ENCODE assay signal across 8 mouse cellular contexts in the genomic region with DNA sequence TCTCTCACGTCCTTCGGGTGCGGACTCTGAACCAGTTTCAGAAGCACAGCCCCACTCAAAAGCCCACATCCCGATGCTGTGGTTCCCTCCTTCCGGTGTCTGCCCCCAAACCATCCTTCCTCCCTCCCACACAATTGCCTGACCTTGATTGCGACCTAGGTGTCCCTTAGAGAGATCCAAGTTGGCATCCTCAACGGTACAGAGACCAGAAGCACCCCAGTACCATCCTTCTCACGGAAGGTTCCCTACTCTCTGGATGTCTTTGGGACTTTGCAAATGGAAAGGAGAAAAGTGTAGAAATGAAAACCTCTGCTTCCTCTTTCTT. TPM values are rescaled to one million over a fixed set of nuclear protein-coding genes. Genes with fewer than 3 reads are reported as not detected.
DNase-seq lines count a peak whose midpoint lies in the region; ATAC-seq and TF ChIP-seq lines count a peak whose summit lies in the region.
"Had no signal": no experiment of that assay in that cellular context is flagged by ENCODE, and none has a peak within 500 bp of the region (broad histone marks: within the 10 kb centered on the region; RNA-seq: fewer than 3 reads in every experiment).

No protein-coding gene starts in this region.

- no peaks in the 10 kb centered on the region for H3K9me3 ChIP-seq in neural tube, embryonic 11.5 days (ENCODE audit: control insufficient read depth, low read length)
- H3K9me3 ChIP-seq in forebrain, embryonic 12.5 days: no peaks in the 10 kb centered on the region
- H3K9me3 ChIP-seq in limb, embryonic 14.5 days (ENCODE audit: control insufficient read depth, low read length): no peaks in the 10 kb centered on the region
- H3K9me3 ChIP-seq in stomach, embryonic 14.5 days (ENCODE audit: control insufficient read depth, low read depth, low read length): no peaks in the 10 kb centered on the region

- H3K27ac ChIP-seq in neural tube, embryonic 11.5 days (ENCODE audit: low read depth, low read length): no peak overlapping the region
- H3K27ac ChIP-seq in forebrain, embryonic 12.5 days: 0 out of 2 replicates have a peak overlapping the region, but pooled peaks have one; percentile 13
- no peak overlapping the region for H3K27ac ChIP-seq in limb, embryonic 14.5 days (replicated peaks; ENCODE audit: low read depth, low read length)
- H3K27ac ChIP-seq in stomach, embryonic 14.5 days (ENCODE audit: low read length): peak overlapping the region; percentile 27

- H3K4me3 ChIP-seq in neural tube, embryonic 11.5 days (ENCODE audit: low read depth, low read length): peak overlapping the region; percentile 3; the same call in 1 of the 2 replicates
- peak overlapping the region; percentile 31 for H3K4me3 ChIP-seq in forebrain, embryonic 12.5 days (replicated peaks)
- peak overlapping the region; percentile 19 for H3K4me3 ChIP-seq in limb, embryonic 14.5 days (replicated peaks; ENCODE audit: low read length)
- peak overlapping the region; percentile 17; the same call in 1 of the 2 replicates for H3K4me3 ChIP-seq in stomach, embryonic 14.5 days (ENCODE audit: low read depth, low read length)
- H3K4me3 ChIP-seq: myocyte had no signal

- no peaks in the 10 kb centered on the region for H3K4me1 ChIP-seq in neural tube, embryonic 11.5 days (ENCODE audit: control insufficient read depth, insufficient read depth, low read length)
- 0 out of 2 replicates have a peak, but pooled peaks cover 4% of the 10 kb centered on the region for H3K4me1 ChIP-seq in forebrain, embryonic 12.5 days
- H3K4me1 ChIP-seq in limb, embryonic 14.5 days (ENCODE audit: control insufficient read depth, insufficient read depth, low read length): no peaks in the 10 kb centered on the region
- no peaks in the 10 kb centered on the region for H3K4me1 ChIP-seq in stomach, embryonic 14.5 days (ENCODE audit: control insufficient read depth, insufficient read depth, low read length)

- H3K4me2 ChIP-seq in neural tube, embryonic 11.5 days (ENCODE audit: low read depth): peak overlapping the region; percentile 33
- peak overlapping the region; percentile 46 for H3K4me2 ChIP-seq in forebrain, embryonic 12.5 days
- H3K4me2 ChIP-seq in limb, embryonic 14.5 days (replicated peaks; ENCODE audit: low read depth, low read length, severe bottlenecking): peak overlapping the region; percentile 36
- peak overlapping the region; percentile 39 for H3K4me2 ChIP-seq in stomach, embryonic 14.5 days (replicated peaks; ENCODE audit: low read depth, low read length)

- no peaks in the 10 kb centered on the region for H3K27me3 ChIP-seq in neural tube, embryonic 11.5 days (ENCODE audit: control insufficient read depth, insufficient read depth, low read length)
- H3K27me3 ChIP-seq in forebrain, embryonic 12.5 days: no peaks in the 10 kb centered on the region
- H3K27me3 ChIP-seq in limb, embryonic 14.5 days (ENCODE audit: control insufficient read depth, insufficient read depth, low read length): no peaks in the 10 kb centered on the region
- no peaks in the 10 kb centered on the region for H3K27me3 ChIP-seq in stomach, embryonic 14.5 days (ENCODE audit: control insufficient read depth, insufficient read depth, low read length)

- no peak for TF ChIP-seq POLR2A in limb, embryonic 14.5 days (IDR thresholded peaks at IDR 0.05; ENCODE audit: borderline replicate concordance, extremely low read depth, insufficient read depth, insufficient read length)

- WGBS in neural tube, embryonic 11.5 days: 49% methylated on average over 8 of the region's 8 CpGs
- 42% methylated on average over 8 of the region's 8 CpGs for WGBS in forebrain, embryonic 12.5 days
- 53% methylated on average over 8 of the region's 8 CpGs for WGBS in limb, embryonic 14.5 days
- WGBS in stomach, embryonic 14.5 days: 51% methylated on average over 8 of the region's 8 CpGs

- no peak for ATAC-seq in neural tube, embryonic 11.5 days (ENCODE audit: insufficient read depth, low FRiP score, low TSS enrichment)
- no peak; the same call in 1 of the 2 replicates for ATAC-seq in forebrain, embryonic 12.5 days (ENCODE audit: low FRiP score)
- ATAC-seq in limb, embryonic 14.5 days (ENCODE audit: low FRiP score, low read depth): no peak
- 0 out of 2 replicates have a peak, but pooled peaks have one; percentile 11 for ATAC-seq in stomach, embryonic 14.5 days (ENCODE audit: insufficient number of reproducible peaks, insufficient read depth, low FRiP score, low read depth)

- DNase-seq in neural tube, embryonic 11.5 days (ENCODE audit: low spot score): no peak
- DNase-seq in neural tube, embryonic 10.5 days (ENCODE audit: extremely low spot score, low spot score): no peak
- no peak for DNase-seq in limb, embryonic 14.5 days (ENCODE audit: low spot score)
- no peak for DNase-seq in gastrocnemius, postnatal 10 days
- no peak for DNase-seq in cerebellum, adult 9-10 months

- H3K9ac ChIP-seq in neural tube, embryonic 11.5 days (ENCODE audit: low read length): peak overlapping the region; percentile 2; the same call in 1 of the 2 replicates
- no peak overlapping the region for H3K9ac ChIP-seq in forebrain, embryonic 12.5 days
- peak overlapping the region; percentile 31; the same call in 1 of the 2 replicates for H3K9ac ChIP-seq in limb, embryonic 14.5 days (ENCODE audit: low read depth, low read length, severe bottlenecking)
- no peak overlapping the region for H3K9ac ChIP-seq in stomach, embryonic 14.5 days (replicated peaks; ENCODE audit: low read depth, low read length)

- H3K36me3 ChIP-seq in neural tube, embryonic 11.5 days (ENCODE audit: control insufficient read depth, insufficient read depth, low read length): no peaks in the 10 kb centered on the region
- no peaks in the 10 kb centered on the region for H3K36me3 ChIP-seq in forebrain, embryonic 12.5 days (replicated peaks)
- H3K36me3 ChIP-seq in limb, embryonic 14.5 days (ENCODE audit: control insufficient read depth, insufficient read depth, low read length): no peaks in the 10 kb centered on the region
- H3K36me3 ChIP-seq in stomach, embryonic 14.5 days (ENCODE audit: control insufficient read depth, insufficient read depth, low read length): no peaks in the 10 kb centered on the region

RNA-seq across cellular contexts. Expression of a gene that starts 5.0 kb away (rescaled TPM):
- not detected in 2 replicates for polyA plus RNA-seq in neural tube, embryonic 11.5 days (2014; fragmentation: Nextera tagmentation; extraction: Ambion mirVana)
- not detected in 2 replicates for polyA plus RNA-seq in forebrain, embryonic 12.5 days (2016; fragmentation: Nextera tagmentation; extraction: Ambion mirVana)
- polyA plus RNA-seq in limb, embryonic 14.5 days (2012; rRNA removed): not detected in 2 replicates
- polyA plus RNA-seq in limb, embryonic 14.5 days (2014; fragmentation: Nextera tagmentation; extraction: Ambion mirVana): not detected in 2 replicates
- polyA plus RNA-seq in stomach, embryonic 14.5 days (2014; fragmentation: Nextera tagmentation; extraction: Ambion mirVana): not detected in 2 replicates
- not detected for total RNA-seq in gastrocnemius, postnatal 10 days (2021)
- polyA plus RNA-seq: myocyte had no signal

RNA-seq across cellular contexts. Expression of a gene that starts 14.2 kb away (rescaled TPM):
- 46.6 and 55.9 TPM in 2 replicates for polyA plus RNA-seq in neural tube, embryonic 11.5 days (2014; fragmentation: Nextera tagmentation; extraction: Ambion mirVana)
- 44.7 and 45.8 TPM in 2 replicates for polyA plus RNA-seq in forebrain, embryonic 12.5 days (2016; fragmentation: Nextera tagmentation; extraction: Ambion mirVana)
- polyA plus RNA-seq in limb, embryonic 14.5 days (2012; rRNA removed): 118 and 175 TPM in 2 replicates
- polyA plus RNA-seq in limb, embryonic 14.5 days (2014; fragmentation: Nextera tagmentation; extraction: Ambion mirVana): 78.8 and 92.8 TPM in 2 replicates
- 130 and 132 TPM in 2 replicates for polyA plus RNA-seq in stomach, embryonic 14.5 days (2014; fragmentation: Nextera tagmentation; extraction: Ambion mirVana)
- total RNA-seq in gastrocnemius, postnatal 10 days (2021): 10 to 100 TPM; 23.4 to 24.1 TPM

RNA-seq across cellular contexts. Expression of a gene that starts 21.0 kb away (rescaled TPM):
- polyA plus RNA-seq in neural tube, embryonic 11.5 days (2014; fragmentation: Nextera tagmentation; extraction: Ambion mirVana): 36.7 and 39.3 TPM in 2 replicates
- 45.8 and 50.3 TPM in 2 replicates for polyA plus RNA-seq in forebrain, embryonic 12.5 days (2016; fragmentation: Nextera tagmentation; extraction: Ambion mirVana)
- polyA plus RNA-seq in limb, embryonic 14.5 days (2012; rRNA removed): 84.9 and 108 TPM in 2 replicates
- polyA plus RNA-seq in limb, embryonic 14.5 days (2014; fragmentation: Nextera tagmentation; extraction: Ambion mirVana): 25.2 and 27.6 TPM in 2 replicates
- 43.5 and 46.8 TPM in 2 replicates for polyA plus RNA-seq in stomach, embryonic 14.5 days (2014; fragmentation: Nextera tagmentation; extraction: Ambion mirVana)
- 1 to 10 TPM; 2.8 to 3.8 TPM for total RNA-seq in gastrocnemius, postnatal 10 days (2021)

RNA-seq across cellular contexts. Expression of a gene that starts 24.1 kb away (rescaled TPM):
- polyA plus RNA-seq in neural tube, embryonic 11.5 days (2014; fragmentation: Nextera tagmentation; extraction: Ambion mirVana): 2.1 and 2.8 TPM in 2 replicates
- polyA plus RNA-seq in forebrain, embryonic 12.5 days (2016; fragmentation: Nextera tagmentation; extraction: Ambion mirVana): 2.9 and 3.8 TPM in 2 replicates
- 1.3 TPM in 2 replicates for polyA plus RNA-seq in limb, embryonic 14.5 days (2012; rRNA removed)
- 4.4 and 7.5 TPM in 2 replicates for polyA plus RNA-seq in limb, embryonic 14.5 days (2014; fragmentation: Nextera tagmentation; extraction: Ambion mirVana)
- 5.5 and 5.6 TPM in 2 replicates for polyA plus RNA-seq in stomach, embryonic 14.5 days (2014; fragmentation: Nextera tagmentation; extraction: Ambion mirVana)
- total RNA-seq in gastrocnemius, postnatal 10 days (2021): under 1 TPM in 1 of 2 experiments, not detected in 1; 0.61 TPM

RNA-seq across cellular contexts. Expression of a gene that starts 28.3 kb away (rescaled TPM):
- polyA plus RNA-seq in neural tube, embryonic 11.5 days (2014; fragmentation: Nextera tagmentation; extraction: Ambion mirVana): 0.23 and 0.44 TPM in 2 replicates
- polyA plus RNA-seq in forebrain, embryonic 12.5 days (2016; fragmentation: Nextera tagmentation; extraction: Ambion mirVana): 0.27 and 0.50 TPM in 2 replicates
- 4.9 TPM in 2 replicates for polyA plus RNA-seq in limb, embryonic 14.5 days (2012; rRNA removed)
- 1.0 and 1.2 TPM in 2 replicates for polyA plus RNA-seq in limb, embryonic 14.5 days (2014; fragmentation: Nextera tagmentation; extraction: Ambion mirVana)
- polyA plus RNA-seq in stomach, embryonic 14.5 days (2014; fragmentation: Nextera tagmentation; extraction: Ambion mirVana): 2.8 and 5.8 TPM in 2 replicates
- total RNA-seq in gastrocnemius, postnatal 10 days (2021): 1 to 10 TPM; 2.8 TPM

Comparison
In these comparisons a context has a peak if more than half of its experiments do, and no peak if none do; other contexts are left out.
1. H3K27ac ChIP-seq: peak in forebrain, embryonic 12.5 days (single experiment) and stomach, embryonic 14.5 days (single experiment); none in neural tube, embryonic 11.5 days (single experiment) and limb, embryonic 14.5 days (single experiment).
2. H3K9ac ChIP-seq: peak in neural tube, embryonic 11.5 days (single experiment) and limb, embryonic 14.5 days (single experiment); none in forebrain, embryonic 12.5 days (single experiment) and stomach, embryonic 14.5 days (single experiment).
3. Peak in every context shown above with its lines, with median percentiles within 50 percentile points of each other: H3K4me2 ChIP-seq and H3K4me3 ChIP-seq.